Mouse (Mus musculus): ENCODE results near the gene Gm20388.

The Gm20388 gene

DNA sequence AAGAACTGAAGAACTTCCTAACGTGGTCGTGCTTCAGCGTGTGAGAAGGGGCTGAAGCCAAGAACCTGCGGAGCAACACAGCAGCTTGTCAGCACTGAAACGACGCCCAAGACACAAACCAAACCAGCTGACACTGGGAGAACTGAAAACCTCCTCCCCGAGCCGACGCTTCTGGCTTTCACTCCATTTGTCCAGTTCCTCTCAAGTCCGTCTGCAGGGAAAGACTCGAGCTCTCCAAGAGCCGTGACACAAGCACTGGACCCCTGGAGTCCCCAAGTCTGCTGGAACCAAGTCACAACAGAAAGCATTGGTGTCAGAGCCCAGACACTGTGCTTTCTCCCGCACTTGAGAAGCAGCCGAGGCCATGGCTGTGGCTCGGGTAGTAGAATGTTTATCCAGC lies 1698.6 kb downstream of the Gm20388 start:
- DNase-seq (ENCODE audit: low spot score), result no peak

DNA sequence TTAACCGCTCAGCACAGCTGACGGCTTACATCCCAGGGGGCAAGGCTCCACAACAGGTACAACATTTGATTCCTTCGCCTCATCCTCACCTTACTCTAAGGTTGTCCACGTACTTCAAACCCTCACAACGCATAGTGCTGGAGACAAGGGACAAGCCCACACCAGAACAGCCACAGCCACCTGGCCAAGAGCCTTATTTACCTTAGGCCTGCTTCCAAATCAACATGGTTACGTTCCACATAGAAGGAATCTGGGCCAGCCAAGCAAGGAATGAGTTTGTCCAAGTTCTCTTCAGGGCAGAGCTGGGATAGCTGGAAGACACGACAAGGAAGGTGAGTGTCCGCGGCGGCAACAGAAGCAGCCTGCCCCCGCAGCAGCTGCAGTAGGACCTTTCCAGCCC lies 1699.3 kb downstream of the Gm20388 start:
- DNase-seq (ENCODE audit: low spot score), result no peak

DNA sequence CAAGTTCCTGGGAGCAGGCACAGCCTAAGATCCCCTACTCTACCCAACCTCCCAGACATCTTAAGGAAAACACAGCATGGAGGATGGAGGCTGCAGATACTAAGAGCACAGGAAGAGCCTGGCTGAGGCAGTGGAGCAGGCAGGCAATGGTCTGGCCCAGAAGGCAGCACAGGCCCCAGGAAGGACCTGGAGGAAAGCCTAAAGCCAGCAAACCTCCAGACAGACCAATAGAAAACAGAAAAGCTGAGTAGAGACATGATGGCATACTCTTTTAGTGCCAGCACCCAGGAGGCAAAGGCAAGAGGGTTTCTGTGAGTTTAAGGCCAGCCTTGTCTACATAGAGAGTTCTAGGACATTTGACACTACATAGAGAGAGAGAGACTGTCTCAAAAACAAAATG lies 1702.8 kb downstream of the Gm20388 start:
- no peak for DNase-seq (ENCODE audit: low spot score)

DNA sequence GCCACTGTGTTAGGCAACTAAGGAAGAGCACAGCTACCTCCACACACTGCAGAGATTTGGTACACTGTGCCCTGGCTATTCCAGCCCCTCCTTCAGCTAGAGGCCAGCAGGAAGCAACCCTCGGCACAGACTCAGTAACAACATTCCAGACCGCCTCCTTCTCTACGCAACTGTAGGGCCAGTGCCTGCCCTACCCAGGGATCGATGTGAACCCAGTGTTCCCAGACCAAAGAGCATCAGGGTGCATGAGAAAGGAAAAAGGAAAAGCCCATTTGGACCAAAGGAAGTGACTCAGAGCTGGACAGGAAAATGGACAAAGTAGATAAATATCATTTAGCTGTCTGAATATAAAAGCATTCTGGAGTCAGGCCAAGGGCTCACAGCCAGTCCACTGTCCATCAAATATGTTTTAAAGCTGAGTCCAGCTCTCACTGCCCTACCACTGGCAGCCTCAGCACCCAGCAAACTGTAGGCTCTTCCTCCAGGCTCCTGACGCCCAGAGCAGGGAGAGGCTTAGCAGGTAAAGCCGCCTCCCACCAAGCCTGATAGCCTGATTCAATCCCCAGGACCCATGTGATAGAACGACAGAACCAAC lies 1708.9 kb downstream of the Gm20388 start:
- DNase-seq (ENCODE audit: low spot score), result no peak

DNA sequence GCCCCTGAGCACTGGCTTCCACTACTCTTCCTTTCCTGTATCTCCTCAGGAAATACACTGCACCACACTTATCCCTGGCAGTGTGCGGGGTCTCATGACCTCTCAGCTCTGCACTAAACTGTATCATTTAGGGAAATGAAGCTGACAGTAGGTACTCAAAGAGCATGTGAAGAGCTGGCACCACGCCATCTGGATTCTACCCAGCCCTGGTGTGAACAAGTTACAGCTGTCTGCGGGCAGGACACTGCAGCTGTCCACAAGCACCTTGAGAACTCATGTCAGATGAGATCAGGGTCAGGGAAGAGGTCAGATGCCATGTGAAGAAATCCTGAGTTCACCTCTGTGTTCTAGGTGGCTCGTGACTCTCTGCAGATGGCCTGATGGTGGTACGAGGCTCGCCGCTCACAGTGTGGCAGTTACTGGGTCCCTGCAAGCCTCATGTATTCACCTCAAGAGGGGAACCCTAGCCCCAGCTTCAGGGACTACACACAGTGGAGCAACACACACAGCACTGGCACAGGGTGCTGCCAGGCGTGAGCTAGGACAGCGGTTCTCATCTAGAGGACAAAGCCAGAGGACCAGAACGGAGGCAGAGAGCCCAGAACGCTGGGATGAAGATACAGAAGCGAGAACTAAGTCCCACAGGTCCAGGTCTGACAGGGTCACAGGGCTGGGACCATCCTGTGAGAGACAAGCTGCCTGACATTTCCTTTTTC lies 1710.3 kb downstream of the Gm20388 start:
- no peak for DNase-seq (ENCODE audit: low spot score)

DNA sequence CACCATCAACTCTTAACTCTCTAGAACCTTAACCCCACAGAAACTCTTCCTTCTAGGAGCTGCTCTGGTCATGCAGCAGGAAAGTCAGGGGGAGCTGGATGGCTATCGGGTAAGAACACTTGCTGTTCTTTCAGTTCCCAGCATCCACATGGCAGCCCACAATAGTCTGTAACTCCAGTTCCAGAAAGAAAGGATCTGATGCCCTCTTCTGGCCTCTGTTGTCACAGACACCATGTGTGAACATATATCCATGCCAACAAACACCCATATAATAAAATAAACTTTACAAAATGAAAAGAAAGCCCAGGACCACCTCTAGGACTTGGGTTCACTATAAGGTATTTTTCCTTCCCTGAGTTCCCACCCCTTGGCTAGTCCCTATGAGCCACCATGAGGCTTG lies 1711.2 kb downstream of the Gm20388 start:
- no peak for DNase-seq (ENCODE audit: low spot score)

DNA sequence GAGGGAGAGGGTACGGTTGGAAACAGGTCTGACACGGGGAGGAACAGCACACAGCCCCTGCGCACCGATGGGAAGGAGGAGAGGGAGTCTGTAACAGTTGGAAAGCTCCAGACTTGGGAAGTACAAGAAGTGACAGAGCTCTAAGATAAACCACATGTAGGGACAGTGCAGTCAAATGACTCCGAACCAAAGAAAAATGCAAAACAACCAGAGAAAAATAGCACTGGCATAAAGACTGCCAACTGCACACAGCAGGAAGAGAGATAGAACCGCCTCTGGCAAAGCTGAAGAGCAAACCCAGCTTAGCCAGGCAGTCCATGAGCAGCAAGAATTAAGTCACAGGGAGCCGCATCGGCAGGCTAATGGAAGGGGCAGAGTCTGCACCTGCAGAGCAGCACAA lies 1712.4 kb downstream of the Gm20388 start:
- DNase-seq (ENCODE audit: low spot score), result no peak

DNA sequence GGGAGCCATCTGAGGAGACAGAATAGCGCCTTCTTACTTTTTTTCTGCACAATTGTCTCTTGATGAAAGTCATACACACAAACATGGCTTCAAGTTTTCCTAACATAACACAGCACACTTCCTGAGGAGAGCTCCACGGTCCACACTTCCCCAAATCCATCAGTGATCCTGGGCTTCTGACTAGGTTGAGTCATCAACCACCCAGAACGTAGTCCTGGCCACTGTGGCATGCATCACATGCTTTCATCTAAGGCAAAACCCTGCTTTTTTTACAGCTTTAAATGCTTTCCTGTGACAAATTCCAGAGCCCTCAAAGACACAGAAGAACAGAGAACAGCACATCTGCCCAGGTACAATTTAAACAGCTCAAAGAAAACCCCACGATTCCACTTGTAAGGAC lies 1718.0 kb downstream of the Gm20388 start:
- no peak for DNase-seq (ENCODE audit: low spot score)

DNA sequence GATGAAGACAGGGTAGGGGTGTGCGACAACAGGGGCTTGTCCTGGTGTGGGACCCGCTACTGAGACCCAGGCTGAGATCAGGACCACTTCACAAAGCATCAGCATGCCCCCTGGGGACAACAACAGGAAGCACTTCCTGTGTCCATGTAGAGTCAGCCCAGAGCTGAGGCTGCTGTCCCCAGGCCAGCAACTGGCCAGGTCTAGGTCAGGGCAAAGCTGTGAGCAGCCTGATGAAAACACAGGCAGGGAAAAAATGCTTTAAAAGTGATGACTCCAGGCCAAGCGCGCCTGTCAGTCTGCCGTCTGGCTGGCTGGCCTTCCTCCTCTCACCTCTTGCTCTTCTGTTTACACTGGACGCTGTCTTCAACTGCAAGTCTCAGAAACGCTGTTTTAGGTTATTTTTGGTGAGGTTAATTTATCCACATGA lies 1721.0 kb downstream of the Gm20388 start:
- no peak for DNase-seq (ENCODE audit: low spot score)

DNA sequence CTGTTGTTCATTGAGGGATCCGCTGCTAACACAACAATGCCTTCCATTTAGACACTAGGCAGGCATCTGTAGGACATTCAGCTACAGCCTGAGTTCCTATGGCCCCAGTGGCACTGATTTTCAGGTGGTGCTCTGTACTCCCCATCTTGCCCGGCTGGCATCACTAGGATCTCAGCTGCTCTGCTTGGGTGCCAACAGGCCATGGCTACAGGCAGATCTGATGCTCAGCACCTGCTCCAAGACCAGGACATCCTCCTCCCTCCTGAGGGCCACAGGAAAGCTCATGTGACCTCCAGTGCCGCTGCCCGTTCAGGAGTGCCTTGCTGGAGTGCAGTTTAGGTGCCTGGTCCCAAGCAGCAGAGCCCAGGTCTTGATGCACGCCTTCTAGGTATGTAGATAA lies 1721.8 kb downstream of the Gm20388 start:
- DNase-seq (ENCODE audit: low spot score), result no peak

DNA sequence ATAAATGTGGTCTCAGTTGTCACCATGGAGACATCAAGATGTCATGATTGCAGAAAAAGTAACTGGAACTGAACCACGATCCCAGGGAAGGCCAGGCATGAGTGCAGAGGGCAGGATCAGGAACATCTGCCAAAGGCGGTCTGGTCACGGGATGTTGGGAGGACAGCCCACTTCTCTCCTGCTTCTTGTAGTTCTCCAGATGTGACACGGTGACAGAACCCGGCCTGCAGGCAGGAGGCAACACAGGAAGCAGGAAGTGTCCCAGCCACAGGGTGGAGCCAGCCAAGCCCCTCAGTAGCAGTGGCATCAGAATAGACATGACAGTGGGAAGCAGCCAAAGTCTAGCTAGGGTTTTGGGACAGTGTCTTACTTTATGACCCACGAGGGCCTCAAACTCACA lies 1724.9 kb downstream of the Gm20388 start:
- no peak for DNase-seq (ENCODE audit: low spot score)

DNA sequence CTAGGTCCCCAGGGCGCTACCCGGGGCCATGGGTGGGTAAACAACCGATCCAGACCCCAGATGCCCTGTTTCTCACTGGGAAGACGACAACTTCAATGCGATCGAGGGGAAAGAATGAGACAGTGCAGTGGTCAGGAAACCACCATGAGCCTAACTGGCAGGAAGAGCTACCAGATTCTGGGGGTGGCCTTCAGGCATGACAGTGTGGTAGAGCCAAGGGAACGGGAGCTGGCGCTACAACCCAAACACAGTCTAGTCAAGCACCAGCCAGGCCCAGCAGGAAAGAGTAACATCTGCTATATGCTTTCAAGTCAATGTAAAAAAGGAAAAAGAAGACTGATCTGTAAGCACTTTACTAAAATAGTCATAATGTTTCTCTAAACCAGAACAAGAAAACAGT lies 1725.5 kb downstream of the Gm20388 start:
- DNase-seq (ENCODE audit: low spot score), result no peak

DNA sequence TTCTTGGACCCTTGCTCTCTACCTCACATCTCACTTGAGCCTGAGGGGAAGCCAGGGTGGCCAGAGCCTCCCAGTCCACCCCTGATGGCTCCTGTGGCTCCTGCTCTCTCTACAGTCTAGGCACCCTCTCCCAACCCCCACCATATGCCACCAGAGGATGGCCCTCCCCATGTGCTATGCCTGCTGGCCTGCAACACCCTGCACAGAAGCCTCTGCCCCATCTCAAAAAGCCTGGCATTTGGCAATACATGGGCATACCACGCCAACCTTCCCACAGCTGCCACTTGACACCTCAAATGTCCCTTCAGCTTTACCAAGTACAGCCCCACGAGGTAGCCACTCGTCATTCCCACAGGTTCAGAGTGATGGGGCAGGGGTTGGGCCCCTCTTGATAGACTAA lies 1732.2 kb downstream of the Gm20388 start:
- DNase-seq (ENCODE audit: low spot score), result no peak

DNA sequence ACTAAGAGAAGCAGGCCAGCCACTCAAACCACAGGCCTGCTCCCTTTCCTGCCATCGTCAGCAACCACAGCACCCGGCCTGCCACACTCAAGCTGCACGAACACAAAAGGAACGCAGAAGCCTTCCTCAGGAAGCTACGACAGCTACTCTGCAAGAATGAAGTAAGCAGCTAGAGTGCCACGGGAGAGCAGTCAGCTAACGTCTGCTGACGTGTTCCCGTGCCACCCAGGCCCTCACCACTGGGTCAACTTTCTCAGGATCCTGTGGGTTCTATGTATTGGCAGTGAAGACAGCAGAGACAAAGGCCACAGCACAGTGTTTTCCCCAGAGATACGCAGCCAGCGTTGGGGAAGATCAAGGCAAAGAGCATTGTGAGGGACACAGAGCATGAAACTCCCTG lies 1732.7 kb downstream of the Gm20388 start:
- DNase-seq (ENCODE audit: low spot score), result no peak

DNA sequence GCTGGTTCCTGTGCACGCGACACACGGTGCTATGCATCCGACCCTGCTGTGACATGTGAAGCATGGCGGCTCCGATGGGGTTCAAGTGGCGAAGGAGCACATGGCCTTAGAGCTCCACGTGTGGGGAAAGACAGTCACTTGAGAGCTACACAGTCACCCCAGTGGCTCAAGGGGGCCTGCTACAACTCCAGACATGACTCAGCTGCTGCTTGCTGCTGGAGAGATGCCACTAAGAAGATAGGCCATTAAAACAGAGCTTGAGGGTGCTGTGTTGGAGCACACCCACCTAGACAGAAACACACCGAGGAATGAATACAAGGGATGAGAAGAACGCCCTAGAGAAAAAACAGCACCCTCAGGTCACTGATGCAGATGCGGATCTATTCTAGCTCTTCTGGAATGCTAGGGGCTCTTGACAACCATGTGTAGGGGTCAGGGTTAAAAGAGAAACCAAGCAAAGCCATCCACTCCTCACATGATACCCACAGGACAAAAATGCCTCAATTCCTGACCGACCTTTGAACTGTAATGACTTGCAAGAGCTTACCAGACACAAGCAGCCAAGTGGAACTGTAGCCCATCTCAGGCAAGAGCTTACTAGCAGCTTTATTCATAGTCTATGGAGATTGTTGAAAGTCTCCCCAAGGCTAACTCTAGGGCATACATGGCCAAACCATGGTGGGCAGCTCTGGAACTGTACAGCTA lies 1737.0 kb downstream of the Gm20388 start:
- no peak for DNase-seq (ENCODE audit: low spot score)

DNA sequence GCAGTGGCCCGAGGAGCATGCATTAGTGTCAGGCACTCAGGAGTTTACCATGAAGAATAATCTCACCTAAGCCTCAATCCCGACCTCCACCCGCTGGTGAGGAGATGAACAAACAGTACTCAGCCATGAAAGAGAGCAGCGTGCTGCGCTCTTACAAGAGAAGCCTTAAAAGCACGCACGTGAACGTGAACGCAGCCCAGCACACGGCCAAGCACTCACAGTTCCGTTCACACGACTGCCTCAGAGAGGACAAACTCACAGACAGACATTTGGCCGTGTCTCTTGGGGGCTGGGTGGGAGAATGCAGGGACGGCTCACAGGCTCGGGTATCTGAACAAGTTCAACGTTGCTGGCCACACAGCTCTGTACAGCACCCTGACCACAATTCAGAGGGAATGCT lies 1737.8 kb downstream of the Gm20388 start:
- no peak for DNase-seq (ENCODE audit: low spot score)

DNA sequence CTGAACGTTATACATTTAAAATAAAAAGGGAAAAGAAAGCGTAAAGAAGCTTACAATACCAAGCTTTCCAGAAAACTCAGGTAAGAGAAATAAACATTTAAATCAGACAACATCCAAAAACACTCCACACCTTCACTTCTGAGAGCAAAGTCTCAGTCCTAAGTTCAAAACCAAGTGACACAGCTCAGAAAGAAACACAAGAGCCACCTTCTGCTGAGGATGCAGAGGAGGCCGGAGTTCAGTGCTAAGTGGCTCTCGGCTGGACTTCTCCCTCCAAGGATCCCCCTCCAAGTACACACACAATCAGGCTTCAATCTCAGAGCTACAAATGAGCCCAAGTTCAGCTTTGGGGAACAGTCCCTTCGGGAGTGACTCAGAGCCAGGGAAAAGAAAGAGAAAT lies 1738.8 kb downstream of the Gm20388 start:
- DNase-seq (ENCODE audit: low spot score), result no peak

DNA sequence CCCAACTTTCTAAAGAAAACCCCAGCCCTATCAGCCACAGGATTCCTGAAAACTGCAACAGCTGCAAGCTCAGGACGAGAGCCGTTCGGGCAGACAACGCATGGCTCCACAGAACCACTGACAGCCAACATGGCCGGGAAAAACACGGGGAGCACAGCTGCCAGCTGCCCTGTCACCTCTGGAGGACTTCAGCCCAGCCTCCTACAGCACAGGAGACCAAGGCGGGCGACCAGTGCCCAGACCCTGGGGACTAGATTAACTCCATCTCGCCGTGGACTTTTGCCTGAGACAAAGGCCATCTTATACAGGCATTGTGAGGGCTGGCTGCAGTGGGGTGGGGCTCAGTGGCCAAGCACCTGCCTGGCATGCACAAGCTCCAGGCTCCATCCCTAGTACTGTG lies 1739.3 kb downstream of the Gm20388 start:
- no peak for DNase-seq (ENCODE audit: low spot score)

DNA sequence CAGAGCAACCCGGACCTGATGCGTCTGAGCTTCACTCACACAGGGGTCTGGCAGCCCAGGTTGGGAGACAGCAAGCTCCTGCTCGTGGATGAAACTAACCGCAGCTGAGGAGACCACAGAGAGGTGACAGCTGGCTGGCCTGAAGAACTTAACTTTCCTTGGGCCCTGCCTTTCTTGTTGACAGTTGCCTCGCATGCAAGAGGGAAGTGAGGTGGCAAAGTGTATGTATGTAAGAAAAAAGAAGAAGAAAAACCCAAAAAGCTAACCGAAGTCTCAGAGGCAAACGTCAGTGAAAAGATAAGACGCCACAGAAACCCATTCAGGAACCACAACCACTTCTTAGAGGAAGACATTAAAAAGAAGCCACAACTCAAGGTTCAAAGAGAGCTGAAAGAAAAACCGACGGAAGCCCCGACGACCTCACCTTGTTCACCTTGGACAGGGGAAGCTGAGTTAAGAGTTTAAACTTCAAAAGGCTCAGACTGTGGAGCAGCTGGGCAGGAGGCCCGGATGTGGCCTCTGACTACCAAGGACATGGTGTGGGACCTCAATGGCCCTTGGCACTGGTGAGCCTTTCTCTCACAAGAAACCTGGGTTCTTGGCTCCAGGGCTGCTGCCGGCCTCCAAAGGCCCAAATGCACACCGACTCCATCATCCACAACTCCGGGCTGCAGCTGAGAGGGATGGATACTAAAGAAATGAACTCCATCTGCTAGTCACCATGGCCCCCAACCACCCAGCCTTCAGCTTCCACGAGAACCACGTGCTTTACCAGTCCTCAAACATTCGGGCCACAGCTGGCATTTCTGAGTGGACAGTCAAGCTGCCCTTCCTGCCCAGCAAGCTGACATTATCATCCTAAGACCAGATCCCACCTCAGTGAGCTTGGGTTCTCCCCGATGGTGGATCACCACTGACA lies 1740.0 kb downstream of the Gm20388 start:
- peak; percentile 19 for DNase-seq (ENCODE audit: low spot score)

DNA sequence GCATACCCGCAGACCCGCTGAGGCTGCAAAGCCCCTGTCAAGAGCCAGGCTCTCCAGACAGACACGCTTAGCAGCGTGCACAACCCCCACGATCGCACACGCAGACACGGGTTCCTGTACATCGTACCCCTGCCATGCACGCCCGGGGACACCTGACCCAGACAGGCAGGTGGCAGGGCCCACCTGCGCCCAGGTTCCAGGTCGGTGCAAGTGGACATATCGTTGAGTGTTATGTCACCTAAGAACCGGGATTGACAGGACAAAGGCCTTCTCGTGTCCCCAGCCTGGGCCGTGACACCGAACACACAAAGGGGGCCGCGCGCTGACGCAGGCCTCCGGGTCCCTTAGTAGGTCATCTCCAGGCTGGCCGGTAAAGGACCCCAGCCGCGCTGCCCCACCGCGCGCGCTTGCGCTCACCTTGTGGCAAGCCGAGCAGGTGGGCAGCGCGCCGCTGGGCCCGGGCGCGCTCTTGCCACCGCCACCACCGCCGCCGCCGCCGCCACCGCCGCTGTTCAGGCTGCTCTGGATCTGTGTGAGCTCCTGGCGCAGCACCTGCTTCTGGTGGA lies 1740.8 kb downstream of the Gm20388 start:
- DNase-seq (ENCODE audit: low spot score), result no peak

DNA sequence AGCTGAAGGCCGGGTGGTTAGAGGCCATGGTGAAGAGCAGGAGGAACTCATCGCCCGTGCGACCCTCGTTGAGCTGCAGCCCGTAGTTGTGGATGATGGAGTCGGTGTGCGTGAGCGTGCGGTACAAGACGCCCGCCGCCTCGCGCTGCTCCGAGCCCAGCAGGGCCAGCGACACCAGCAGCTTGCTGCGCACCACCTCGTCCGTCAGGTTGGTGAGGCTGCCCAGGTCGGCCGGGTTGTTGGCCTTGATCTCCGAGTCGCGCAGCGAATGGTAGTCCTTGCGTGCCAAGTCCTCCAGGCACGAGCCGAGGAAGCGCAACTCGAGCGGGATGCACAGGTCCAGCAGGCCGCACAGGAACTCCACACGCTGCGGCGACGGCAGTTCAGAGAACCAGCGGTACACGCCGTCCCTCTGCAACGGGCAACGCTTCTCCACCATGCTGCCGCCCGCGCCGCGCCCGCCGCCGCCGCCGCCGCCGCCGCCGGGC lies 1741.3 kb downstream of the Gm20388 start:
- DNase-seq (ENCODE audit: low spot score), result no peak

DNA sequence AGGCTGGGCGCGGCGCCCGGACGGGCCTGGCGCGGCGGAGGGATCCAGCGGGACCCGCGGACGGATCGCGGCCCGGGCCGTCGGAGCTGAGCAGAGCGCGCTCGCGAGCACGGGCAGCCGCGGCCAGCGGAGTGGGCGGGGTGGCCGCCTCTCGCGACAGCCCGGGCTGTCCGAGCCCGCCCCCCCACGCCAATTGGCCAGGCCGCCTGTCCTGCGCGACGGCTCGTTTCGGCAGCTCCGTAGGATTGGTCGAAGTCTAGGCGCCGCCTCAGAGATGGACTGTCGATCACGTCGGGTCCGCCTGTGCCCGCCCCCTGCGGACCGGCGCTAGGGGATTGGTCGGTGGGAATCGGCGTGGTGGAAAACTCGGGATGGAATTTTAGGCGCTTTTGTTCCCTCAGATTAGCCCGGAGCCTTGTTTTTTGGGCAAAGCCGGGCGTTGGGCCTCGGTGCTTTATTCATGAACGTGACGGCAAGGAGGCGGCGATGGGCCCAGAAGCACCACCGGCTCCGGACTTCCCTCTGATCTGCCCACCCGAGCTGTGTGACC lies 1742.2 kb downstream of the Gm20388 start, which contains the start of gene Zcchc14:
Zcchc14 (minus strand) TSS at position 128 of the 550 bp plus-strand sequence.
- DNase-seq (ENCODE audit: low spot score), result no peak

Measured in T-cell, adult 2 months (primary cell).